16 mouse cellular contexts compared by ENCODE assay signal in genomic region chr10:62174533-62175313, GRCm38 (mm10). TPM values are rescaled to one million over a fixed set of nuclear protein-coding genes. Genes with fewer than 3 reads are reported as not detected.
A peak's percentile ranks its signal among the peaks of the same experiment; 100 is the strongest.
DNase-seq lines count a peak whose midpoint lies in the region; ATAC-seq and TF ChIP-seq lines count a peak whose summit lies in the region.
"Had no signal": no experiment of that assay in that cellular context is flagged by ENCODE, and none has a peak within 500 bp of the region (broad histone marks: within the 10 kb centered on the region; RNA-seq: fewer than 3 reads in every experiment).

No protein-coding gene starts in this region.

- no peak overlapping the region for H3K4me2 ChIP-seq in hindbrain, embryonic 16.5 days (ENCODE audit: low read length)
- H3K4me2 ChIP-seq in intestine, embryonic 15.5 days (replicated peaks): no peak overlapping the region
- H3K4me2 ChIP-seq in neural tube, embryonic 12.5 days (replicated peaks): peak overlapping the region; percentile 24
- H3K4me2 ChIP-seq: heart, embryonic 13.5 days; hindbrain, embryonic 15.5 days had no signal

- no peaks in the 10 kb centered on the region for H3K36me3 ChIP-seq in hindbrain, embryonic 10.5 days
- H3K36me3 ChIP-seq in hindbrain, embryonic 16.5 days (ENCODE audit: control insufficient read depth, insufficient read depth, low read length): no peaks in the 10 kb centered on the region
- no peaks in the 10 kb centered on the region for H3K36me3 ChIP-seq in intestine, embryonic 15.5 days
- H3K36me3 ChIP-seq in neural tube, embryonic 12.5 days: no peaks in the 10 kb centered on the region
- H3K36me3 ChIP-seq: heart, embryonic 13.5 days; hindbrain, embryonic 15.5 days had no signal

- peaks cover 79% of the 10 kb centered on the region for H3K27me3 ChIP-seq in hindbrain, embryonic 10.5 days (ENCODE audit: insufficient read depth, poor library complexity, severe bottlenecking)
- peaks cover 10% of the 10 kb centered on the region for H3K27me3 ChIP-seq in hindbrain, embryonic 16.5 days (replicated peaks; ENCODE audit: control insufficient read depth, insufficient read depth, low read length)
- no peaks in the 10 kb centered on the region for H3K27me3 ChIP-seq in intestine, embryonic 15.5 days (replicated peaks)
- peaks cover 67% of the 10 kb centered on the region for H3K27me3 ChIP-seq in neural tube, embryonic 12.5 days (replicated peaks)

- H3K27ac ChIP-seq in hindbrain, embryonic 10.5 days: peak overlapping the region; percentile 81
- no peak overlapping the region for H3K27ac ChIP-seq in hindbrain, embryonic 16.5 days (ENCODE audit: low read depth, low read length)
- no peak overlapping the region for H3K27ac ChIP-seq in intestine, embryonic 15.5 days
- H3K27ac ChIP-seq in neural tube, embryonic 12.5 days: no peak overlapping the region
- H3K27ac ChIP-seq: heart, embryonic 13.5 days; hindbrain, embryonic 15.5 days had no signal

- H3K4me1 ChIP-seq in hindbrain, embryonic 10.5 days (replicated peaks): peaks cover 40% of the 10 kb centered on the region
- peaks cover 5% of the 10 kb centered on the region for H3K4me1 ChIP-seq in hindbrain, embryonic 16.5 days (ENCODE audit: control insufficient read depth, insufficient read depth, low read depth, low read length)
- peaks cover 6% of the 10 kb centered on the region; the same call in 1 of the 2 replicates for H3K4me1 ChIP-seq in intestine, embryonic 15.5 days (replicated peaks)
- peaks cover 27% of the 10 kb centered on the region for H3K4me1 ChIP-seq in neural tube, embryonic 12.5 days
- H3K4me1 ChIP-seq in lung, adult 2 months (ENCODE audit: control insufficient read depth, insufficient read depth, low read length): no peaks in the 10 kb centered on the region

- 31% methylated on average over 15 of the region's 15 CpGs for WGBS in hindbrain, embryonic 10.5 days
- 22% methylated on average over 15 of the region's 15 CpGs for WGBS in hindbrain, embryonic 16.5 days
- WGBS in intestine, embryonic 15.5 days: 53% methylated on average over 15 of the region's 15 CpGs
- WGBS in neural tube, embryonic 12.5 days: 28% methylated on average over 15 of the region's 15 CpGs
- 64% methylated on average over 15 of the region's 15 CpGs for WGBS in lung, adult 2 months

- TF ChIP-seq CTCF in lung, adult 2 months (IDR thresholded peaks at IDR 0.05; ENCODE audit: insufficient read depth, low read length): no peak

- H3K4me3 ChIP-seq in hindbrain, embryonic 10.5 days: peak overlapping the region; percentile 16; the same call in 1 of the 2 replicates
- no peak overlapping the region for H3K4me3 ChIP-seq in hindbrain, embryonic 16.5 days (ENCODE audit: low read length)
- no peak overlapping the region for H3K4me3 ChIP-seq in intestine, embryonic 15.5 days (replicated peaks)
- no peak overlapping the region for H3K4me3 ChIP-seq in neural tube, embryonic 12.5 days
- H3K4me3 ChIP-seq in lung, adult 2 months (replicated peaks; ENCODE audit: extremely low read depth, low read depth, low read length): no peak overlapping the region
- H3K4me3 ChIP-seq: heart, embryonic 13.5 days; hindbrain, embryonic 15.5 days had no signal

- peaks cover 10% of the 10 kb centered on the region; the same call in 1 of the 2 replicates for H3K9me3 ChIP-seq in hindbrain, embryonic 10.5 days
- peaks cover 3% of the 10 kb centered on the region; the same call in 1 of the 2 replicates for H3K9me3 ChIP-seq in hindbrain, embryonic 16.5 days (ENCODE audit: control insufficient read depth, low read length)
- no peaks in the 10 kb centered on the region for H3K9me3 ChIP-seq in intestine, embryonic 15.5 days
- no peaks in the 10 kb centered on the region for H3K9me3 ChIP-seq in neural tube, embryonic 12.5 days
- H3K9me3 ChIP-seq: heart, embryonic 13.5 days; hindbrain, embryonic 15.5 days had no signal

- no peak for ATAC-seq in hindbrain, embryonic 16.5 days
- ATAC-seq in intestine, embryonic 15.5 days: peak; percentile 49; the same call in 1 of the 2 replicates
- ATAC-seq in neural tube, embryonic 12.5 days (ENCODE audit: low FRiP score, low read depth): peak; percentile 90

- no peak for TF ChIP-seq POLR2A in lung, adult 2 months (IDR thresholded peaks at IDR 0.05; ENCODE audit: borderline replicate concordance, extremely low read depth, low read depth, low read length)

- H3K9ac ChIP-seq in hindbrain, embryonic 16.5 days (ENCODE audit: low read depth, low read length): no peak overlapping the region
- no peak overlapping the region for H3K9ac ChIP-seq in intestine, embryonic 15.5 days
- no peak overlapping the region for H3K9ac ChIP-seq in neural tube, embryonic 12.5 days
- H3K9ac ChIP-seq: heart, embryonic 13.5 days; hindbrain, embryonic 15.5 days had no signal

- peak; percentile 71 for DNase-seq in hindbrain, embryonic 10.5 days (ENCODE audit: low spot score)
- DNase-seq in embryo, embryonic 11.5 days (ENCODE audit: low read depth, low spot score): peak; percentile 20
- DNase-seq in cerebellum, postnatal 25 days: no peak
- no peak for DNase-seq in lung, adult 2 months
- DNase-seq in spleen, postnatal 36 days (ENCODE audit: low spot score in 2 of 2): no peak
- DNase-seq: adrenal gland, postnatal 25 days; gastrocnemius, postnatal 14 days; lung, postnatal 10 days; thymus, postnatal 25 days had no signal

RNA-seq across cellular contexts. Expression of gene Fam241b, which starts 31.0 kb away (rescaled TPM):
- 22.7 and 23.0 TPM in 2 replicates for polyA plus RNA-seq in hindbrain, embryonic 10.5 days (2016; fragmentation: Nextera tagmentation; extraction: Ambion mirVana)
- polyA plus RNA-seq in hindbrain, embryonic 16.5 days (2015; fragmentation: Nextera tagmentation; extraction: Ambion mirVana): 164 and 193 TPM in 2 replicates
- 34.0 and 34.6 TPM in 2 replicates for polyA plus RNA-seq in intestine, embryonic 15.5 days (2015; fragmentation: Nextera tagmentation; extraction: Ambion mirVana)
- polyA plus RNA-seq in neural tube, embryonic 12.5 days (2016; fragmentation: Nextera tagmentation; extraction: Ambion mirVana): 48.4 and 56.5 TPM in 2 replicates
- polyA plus RNA-seq in lung, adult 2 months (2012; rRNA removed): 10.0 and 11.1 TPM in 2 replicates

RNA-seq across cellular contexts. Expression of gene Neurog3, which starts 41.8 kb away (rescaled TPM):
- 2.1 and 3.5 TPM in 2 replicates for polyA plus RNA-seq in hindbrain, embryonic 10.5 days (2016; fragmentation: Nextera tagmentation; extraction: Ambion mirVana)
- not detected in 2 replicates for polyA plus RNA-seq in hindbrain, embryonic 16.5 days (2015; fragmentation: Nextera tagmentation; extraction: Ambion mirVana)
- polyA plus RNA-seq in intestine, embryonic 15.5 days (2015; fragmentation: Nextera tagmentation; extraction: Ambion mirVana): 11.4 and 11.8 TPM in 2 replicates
- 7.5 and 10.9 TPM in 2 replicates for polyA plus RNA-seq in neural tube, embryonic 12.5 days (2016; fragmentation: Nextera tagmentation; extraction: Ambion mirVana)
- polyA plus RNA-seq in lung, adult 2 months (2012; rRNA removed): not detected in 2 replicates
- polyA plus RNA-seq: C2C12; heart, embryonic 13.5 days; hindbrain, embryonic 15.5 days; liver, adult 2 months had no signal

RNA-seq across cellular contexts. Expression of gene Tspan15, which starts 56.3 kb away (rescaled TPM):
- polyA plus RNA-seq in hindbrain, embryonic 10.5 days (2016; fragmentation: Nextera tagmentation; extraction: Ambion mirVana): 18.6 and 18.8 TPM in 2 replicates
- polyA plus RNA-seq in hindbrain, embryonic 16.5 days (2015; fragmentation: Nextera tagmentation; extraction: Ambion mirVana): 22.9 and 24.3 TPM in 2 replicates
- 57.0 and 66.9 TPM in 2 replicates for polyA plus RNA-seq in intestine, embryonic 15.5 days (2015; fragmentation: Nextera tagmentation; extraction: Ambion mirVana)
- polyA plus RNA-seq in neural tube, embryonic 12.5 days (2016; fragmentation: Nextera tagmentation; extraction: Ambion mirVana): 14.4 and 15.5 TPM in 2 replicates
- polyA plus RNA-seq in lung, adult 2 months (2012; rRNA removed): 134 and 177 TPM in 2 replicates

Comparison
In these comparisons a context has a peak if more than half of its experiments do, and no peak if none do; other contexts are left out.
1. DNase-seq: peak in hindbrain, embryonic 10.5 days (single experiment) and embryo, embryonic 11.5 days (single experiment); none in cerebellum, postnatal 25 days (0 of 2), lung, adult 2 months (single experiment) and spleen, postnatal 36 days (0 of 2).